Mouse (Mus musculus) testis, adult 2 months (tissue): ENCODE results near the gene Ap3d1.
A peak's percentile ranks its signal among the peaks of the same experiment; 100 is the strongest.

Experiments
- CTCF ChIP-seq: fragments of 200-500 bp; IDR thresholded peaks from 2 replicates; pipeline ENCODE4 v1.5.1; 2012; ENCODE audit warnings: low read depth, mild to moderate bottlenecking, inconsistent platforms, low read length, moderate library complexity; ENCODE audit not compliant: control insufficient read depth, insufficient read depth, insufficient replicate concordance
- POLR2A ChIP-seq: fragments of 200-500 bp; IDR thresholded peaks from 2 replicates; pipeline ENCODE4 v1.6.1; 2012; ENCODE audit warnings: low read depth, mild to moderate bottlenecking, inconsistent platforms, low read length, moderate library complexity; ENCODE audit not compliant: control insufficient read depth

GRCm38 (mm10) chr10:80677942-80678436 is 64.1 kb downstream of the Ap3d1 start, which contains the start of gene Mknk2:
- TF ChIP-seq CTCF (no peak), POLR2A (peak; percentile 43; the same call in 1 of the 2 replicates)
